Mouse (Mus musculus) brain, embryonic 14.5 days (tissue): ENCODE measurements at regions not wholly inside any gene's neighbourhood (a gene's known extent, or its start where the extent isn't known, plus 50 kb on each side); places are given as distances from the start of the nearest gene placed in this dataset.

ENCODE experiments used
- CTCF ChIP-seq: fragments of 200-500 bp; IDR thresholded peaks from 2 replicates; pipeline ENCODE4 v1.5.1; 2012; ENCODE audit warnings: inconsistent platforms, mild to moderate bottlenecking, moderate library complexity, borderline replicate concordance; ENCODE audit not compliant: insufficient read depth, insufficient read length; ENCODE audit errors: extremely low read depth
- POLR2A ChIP-seq: fragments of 200-500 bp; IDR thresholded peaks from 2 replicates; pipeline ENCODE4 v1.6.1; 2012; ENCODE audit warnings: mild to moderate bottlenecking, inconsistent platforms, borderline replicate concordance; ENCODE audit not compliant: poor library complexity, insufficient read depth, insufficient read length, severe bottlenecking; ENCODE audit errors: extremely low read depth

- TF ChIP-seq CTCF (no peak), POLR2A (no peak)
These were observed 111.8 kb upstream of the Gm3448 start for GRCm38 (mm10) chr17:15152996-15153735.
